Mouse (Mus musculus) neural tube, embryonic 11.5 days (tissue): ENCODE measurements around the gene Gm4498. TPM values are rescaled to one million over a fixed set of nuclear protein-coding genes. Genes with fewer than 3 reads are reported as not detected.
"Not testable (repeated sequence)": the region's sequence is repeated elsewhere in the genome, so short reads cannot be mapped to it uniquely, and the experiment has no call there.

ENCODE experiments used
- ATAC-seq: fragments of 200-750 bp; cut with Nextera tagmentation; 2 replicates; pipeline ENCODE4 v1.8.0; 2017; ENCODE audit warnings: moderate number of reproducible peaks, mild to moderate bottlenecking, moderate TSS enrichment, moderate library complexity; ENCODE audit not compliant: insufficient read depth, low FRiP score, low TSS enrichment
- DNase-seq: peaks from one replicate; pipeline ENCODE4 v3.0.0-alpha.2; 2015; ENCODE audit warnings: low spot score
- H3K27ac ChIP-seq: fragments of 300-500 bp; sonication (generic); 2 replicates; pipeline ENCODE4 v1.5.1; 2014; ENCODE audit warnings: low read depth, mild to moderate bottlenecking, low read length
- H3K27me3 ChIP-seq: fragments of 300-500 bp; sonication (generic); 2 replicates; pipeline ENCODE4 v1.6.1; 2014; ENCODE audit warnings: mild to moderate bottlenecking, low read length, mixed read lengths; ENCODE audit not compliant: control insufficient read depth, insufficient read depth
- H3K36me3 ChIP-seq: fragments of 300-500 bp; sonication (generic); 2 replicates; pipeline ENCODE4 v1.6.1; 2014; ENCODE audit warnings: mild to moderate bottlenecking, low read length, moderate library complexity, mixed read lengths; ENCODE audit not compliant: control insufficient read depth, insufficient read depth
- H3K4me1 ChIP-seq: fragments of 300-500 bp; sonication (generic); 2 replicates; pipeline ENCODE4 v1.6.1; 2014; ENCODE audit warnings: low read length, mixed read lengths; ENCODE audit not compliant: control insufficient read depth, insufficient read depth
- H3K4me2 ChIP-seq: fragments of 300-500 bp; sonication (generic); 2 replicates; pipeline ENCODE4 v1.6.1; 2014; ENCODE audit warnings: low read depth, mild to moderate bottlenecking, moderate library complexity
- H3K4me3 ChIP-seq: fragments of 300-500 bp; sonication (generic); 2 replicates; pipeline ENCODE4 v1.5.1; 2014; ENCODE audit warnings: low read depth, low read length
- H3K9ac ChIP-seq: fragments of 300-500 bp; sonication (generic); 2 replicates; pipeline ENCODE4 v1.6.1; 2014; ENCODE audit warnings: mild to moderate bottlenecking, low read length
- H3K9me3 ChIP-seq: fragments of 300-500 bp; sonication (generic); 2 replicates; pipeline ENCODE4 v1.6.1; 2016; ENCODE audit warnings: low read length; ENCODE audit not compliant: control insufficient read depth
- WGBS: fragments of 180-500 bp; shearing (Covaris S2); extraction: QIAGEN DNeasy Blood & Tissue Kit; methylation state at CpG from one replicate; pipeline ENCODE4 v1.1.7; 2014; 5-methylcytosine and 5-hydroxymethylcytosine counted together
- polyA plus RNA-seq: library from polyadenylated mRNA; unstranded; fragments of >200 nt; fragmentation: Nextera tagmentation; extraction: Ambion mirVana; gene quantifications from 2 replicates; pipeline ENCODE4 v1.2.1, GENCODE M21; 2014

The Gm4498 gene
- not detected in 2 replicates for polyA plus RNA-seq

DNA sequence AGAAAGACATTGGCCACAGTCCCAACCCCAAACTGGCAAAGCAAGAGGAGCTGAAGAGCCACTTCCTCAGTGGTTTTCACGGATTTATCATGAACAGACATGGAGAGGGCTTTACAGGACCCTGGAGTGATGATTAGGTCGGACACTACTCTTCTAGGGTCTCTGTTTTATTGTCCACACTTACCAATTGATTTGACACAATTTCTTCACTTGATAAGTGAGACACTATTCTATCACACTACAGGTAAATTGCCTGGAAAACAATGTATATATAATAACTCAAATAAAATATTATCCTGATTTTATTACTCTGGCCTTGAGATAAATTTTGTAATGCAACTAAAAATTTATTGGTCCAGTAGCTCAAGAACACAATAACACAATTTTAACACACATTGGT lies at the start of gene Gm4498:
TSS of gene Gm4498 (minus strand) at position 101 of the 400 bp plus-strand sequence.
- H3K4me1 ChIP-seq, H3K4me3 ChIP-seq, ATAC-seq, H3K36me3 ChIP-seq, H3K9ac ChIP-seq, H3K27ac ChIP-seq, H3K27me3 ChIP-seq, H3K9me3 ChIP-seq, DNase-seq, H3K4me2 ChIP-seq: not testable (repeated sequence)
- no CpG with 5 or more reads among the region's 2 CpGs for WGBS

DNA sequence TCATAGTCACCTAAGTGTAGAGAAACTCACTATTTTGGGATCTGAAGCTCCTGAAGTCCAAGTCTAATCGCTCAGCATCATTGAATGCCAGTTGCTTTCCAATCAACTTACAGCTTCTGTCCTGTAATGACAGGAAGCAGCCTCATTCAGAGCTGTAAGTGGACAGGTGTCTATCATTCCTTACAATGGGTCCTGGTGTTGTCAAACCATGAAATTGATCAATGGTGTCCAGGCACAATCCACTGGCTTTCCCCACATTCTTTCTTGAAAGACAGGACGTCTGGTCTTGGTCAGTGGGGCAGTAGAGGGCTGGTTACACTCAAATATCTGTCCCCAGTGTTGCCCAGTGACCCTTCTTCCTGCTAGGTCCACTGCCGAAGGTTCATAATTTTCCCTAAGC lies 29.1 kb upstream of the Gm4498 start, which contains the start of gene Gm5890:
TSS of gene Gm5890 (minus strand) at position 101 of the 400 bp plus-strand sequence.
- not testable (repeated sequence) for H3K4me2 ChIP-seq, ATAC-seq
- no CpG with 5 or more reads among the region's 3 CpGs for WGBS

DNA sequence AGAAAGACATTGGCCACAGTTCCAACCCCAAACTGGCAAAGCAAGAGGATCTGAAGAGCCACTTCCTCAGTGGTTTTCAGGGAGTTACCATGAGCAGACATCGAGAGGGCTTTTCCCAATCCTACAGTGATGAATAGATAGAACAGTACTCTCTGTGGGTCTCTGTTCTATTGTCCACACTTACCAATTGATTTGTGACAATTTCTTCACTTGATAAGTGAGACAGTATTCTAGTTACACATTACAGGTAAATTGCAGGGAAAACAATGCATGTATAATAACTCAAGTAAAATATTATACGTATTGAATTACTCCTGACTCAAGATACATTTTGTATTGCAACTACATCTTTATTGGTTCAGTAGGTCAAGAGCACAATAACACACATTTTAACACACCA lies 28.1 kb downstream of the Gm4498 start, which contains the start of gene Gm6164:
TSS of gene Gm6164 (minus strand) at position 101 of the 400 bp plus-strand sequence.
- WGBS: no CpG with 5 or more reads among the region's 2 CpGs
- H3K4me3 ChIP-seq, H3K9ac ChIP-seq, H3K36me3 ChIP-seq, H3K4me1 ChIP-seq, ATAC-seq, H3K27ac ChIP-seq, H3K9me3 ChIP-seq, H3K4me2 ChIP-seq, DNase-seq, H3K27me3 ChIP-seq: not testable (repeated sequence)

More for the DNA sequence above, 29.1 kb upstream of the Gm4498 start, which contains the start of gene Gm5890:
- H3K4me3 ChIP-seq, H3K4me1 ChIP-seq, H3K36me3 ChIP-seq, H3K9ac ChIP-seq, H3K27ac ChIP-seq, H3K27me3 ChIP-seq, H3K9me3 ChIP-seq, DNase-seq: not testable (repeated sequence)

DNA sequence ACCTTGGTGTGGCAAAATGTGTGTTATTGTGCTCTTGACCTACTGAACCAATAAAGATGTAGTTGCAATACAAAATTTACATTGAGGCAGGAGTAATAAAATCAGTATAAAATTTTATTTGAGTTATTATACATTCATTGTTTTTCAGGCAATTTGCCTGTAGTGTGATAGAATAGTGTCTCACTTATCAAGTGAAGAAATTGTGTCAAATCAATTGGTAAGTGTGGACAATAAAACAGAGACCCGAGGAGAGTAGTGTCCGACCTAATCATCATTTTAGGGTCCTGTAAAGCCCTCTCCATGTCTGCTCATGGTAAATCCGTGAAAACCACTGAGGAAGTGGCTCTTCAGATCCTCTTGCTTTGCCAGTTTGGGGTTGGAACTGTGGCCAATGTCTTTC lies 40.2 kb downstream of the Gm4498 start, which contains the start of gene Vmn1r95:
TSS of gene Vmn1r95 (plus strand) at position 301 of the 400 bp plus-strand sequence.
- not testable (repeated sequence) for H3K27me3 ChIP-seq

More for the DNA sequence above, 40.2 kb downstream of the Gm4498 start, which contains the start of gene Vmn1r95:
- not testable (repeated sequence) for H3K9ac ChIP-seq, H3K4me3 ChIP-seq, H3K4me1 ChIP-seq, H3K4me2 ChIP-seq, H3K36me3 ChIP-seq, DNase-seq, H3K27ac ChIP-seq, ATAC-seq, H3K9me3 ChIP-seq
- no CpG with 5 or more reads among the region's 3 CpGs for WGBS

Other genes with a start within 250 kb of the Gm4498 start
- gene Nlrp9b, start 242.4 kb downstream of the Gm4498 start, polyA plus RNA-seq: not detected in 2 replicates
- gene Vmn1r91, start 134.1 kb downstream of the Gm4498 start, polyA plus RNA-seq: not detected in 2 replicates
- gene Gm16442, start 111.2 kb downstream of the Gm4498 start, polyA plus RNA-seq: not detected in 2 replicates
- gene Vmn1r93, start 94.7 kb downstream of the Gm4498 start, polyA plus RNA-seq: not detected in 2 replicates
- gene Vmn1r94, start 65.5 kb downstream of the Gm4498 start, polyA plus RNA-seq: not detected in 2 replicates
- gene Vmn1r95, start 40.1 kb downstream of the Gm4498 start, polyA plus RNA-seq: not detected in 2 replicates
- gene Gm6164, start 28.2 kb downstream of the Gm4498 start, polyA plus RNA-seq: not detected in 2 replicates
- gene Gm5890, start 29.0 kb upstream of the Gm4498 start, polyA plus RNA-seq: not detected in 2 replicates
- not detected in 2 replicates for gene Gm4133, start 100.2 kb upstream of the Gm4498 start, polyA plus RNA-seq
- not detected in 2 replicates for gene Gm5728, start 141.6 kb upstream of the Gm4498 start, polyA plus RNA-seq
- not detected in 2 replicates for gene Vmn1r100, start 184.1 kb upstream of the Gm4498 start, polyA plus RNA-seq
- gene Vmn1r101, start 208.8 kb upstream of the Gm4498 start, polyA plus RNA-seq: not detected in 2 replicates
- not detected in 2 replicates for gene Gm10670, start 241.1 kb upstream of the Gm4498 start, polyA plus RNA-seq